Mouse (Mus musculus) stomach, postnatal 0 days (tissue): ENCODE measurements around the gene Ubxn10.

Experiments used
- CTCF ChIP-seq: IDR thresholded peaks from 2 replicates; pipeline ENCODE4 v1.5.1; 2016; ENCODE audit warnings: antibody characterized with exemption, low read depth, mild to moderate bottlenecking, moderate library complexity
- EP300 ChIP-seq: optimal IDR thresholded peaks from 2 replicates; pipeline ENCODE3; 2016; ENCODE audit warnings: antibody characterized with exemption

DNA sequence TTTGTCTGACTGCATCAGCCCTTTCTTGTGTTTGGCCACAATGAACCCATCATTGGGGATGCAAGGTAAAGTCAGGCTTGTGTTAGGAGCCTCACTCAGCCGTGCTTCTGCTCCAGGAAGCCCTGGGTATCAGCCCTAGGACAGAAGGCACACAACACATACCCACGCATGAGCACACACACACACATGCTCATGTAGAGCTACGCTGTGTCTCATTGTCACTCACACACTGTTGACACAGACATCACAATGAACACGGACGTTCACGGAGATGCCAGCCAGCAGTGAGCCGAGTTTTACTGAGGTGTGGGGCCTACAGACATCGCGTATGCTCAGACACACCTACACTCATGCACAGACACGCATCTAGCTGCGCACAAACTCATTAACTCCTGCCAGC lies 19.0 kb upstream of the Ubxn10 start:
- TF ChIP-seq CTCF (no peak), EP300 (no peak)
